ENCODE assay signal across 25 mouse cellular contexts in the genomic region with DNA sequence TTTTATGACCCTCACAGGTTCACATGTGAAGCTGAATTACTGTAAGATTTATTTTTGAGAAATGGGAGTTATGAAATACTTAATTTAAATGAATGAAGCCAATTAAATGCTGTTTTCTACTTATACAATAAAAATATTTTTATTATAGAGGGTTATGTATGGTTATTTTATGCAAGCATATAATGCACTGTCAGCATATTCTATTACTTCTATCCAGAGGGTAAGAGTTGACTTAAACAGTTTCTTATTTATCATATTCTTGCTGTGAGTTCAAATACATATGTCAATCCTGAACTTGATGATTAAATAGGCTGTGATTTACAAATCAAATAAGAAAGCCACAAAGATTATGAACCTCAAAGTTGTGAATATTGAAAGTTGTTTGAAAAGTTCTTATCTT.
"Had no signal": no experiment of that assay in that cellular context is flagged by ENCODE, and none has a peak within 500 bp of the region (broad histone marks: within the 10 kb centered on the region; RNA-seq: fewer than 3 reads in every experiment).

No protein-coding gene starts in this region.

- H3K27me3 ChIP-seq: embryonic facial prominence, embryonic 12.5 days; embryonic facial prominence, embryonic 13.5 days; embryonic facial prominence, embryonic 15.5 days; forebrain, embryonic 12.5 days; forebrain, embryonic 13.5 days; forebrain, embryonic 15.5 days had no signal

- H3K4me2 ChIP-seq: embryonic facial prominence, embryonic 12.5 days; embryonic facial prominence, embryonic 13.5 days; embryonic facial prominence, embryonic 15.5 days; forebrain, embryonic 12.5 days; forebrain, embryonic 13.5 days; forebrain, embryonic 15.5 days had no signal

- DNase-seq: cerebellum, adult 9-10 months; cerebellum, adult 9-11 months; cerebellum, postnatal 10 days; cerebellum, postnatal 14 days; cerebellum, postnatal 25 days; cerebellum, postnatal 36 days; embryo, embryonic 11 days; forebrain, postnatal 0 days; gastrocnemius, adult 2 months; gastrocnemius, postnatal 10 days; gastrocnemius, postnatal 14 days; gastrocnemius, postnatal 25 days; gastrocnemius, postnatal 36 days; heart, adult 11 months; heart, adult 18-20 months; heart, adult 2 months had no signal

- H3K9me3 ChIP-seq: embryonic facial prominence, embryonic 10.5 days; embryonic facial prominence, embryonic 12.5 days; embryonic facial prominence, embryonic 13.5 days; embryonic facial prominence, embryonic 15.5 days; forebrain, embryonic 10.5 days; forebrain, embryonic 12.5 days; forebrain, embryonic 13.5 days; forebrain, embryonic 15.5 days had no signal

- H3K9ac ChIP-seq: embryonic facial prominence, embryonic 12.5 days; embryonic facial prominence, embryonic 13.5 days; embryonic facial prominence, embryonic 15.5 days; forebrain, embryonic 12.5 days; forebrain, embryonic 13.5 days; forebrain, embryonic 15.5 days; forebrain, postnatal 0 days had no signal

- H3K36me3 ChIP-seq: embryonic facial prominence, embryonic 10.5 days; embryonic facial prominence, embryonic 12.5 days; embryonic facial prominence, embryonic 13.5 days; embryonic facial prominence, embryonic 15.5 days; forebrain, embryonic 10.5 days; forebrain, embryonic 12.5 days; forebrain, embryonic 15.5 days had no signal

- H3K4me3 ChIP-seq: embryonic facial prominence, embryonic 10.5 days; embryonic facial prominence, embryonic 12.5 days; embryonic facial prominence, embryonic 13.5 days; embryonic facial prominence, embryonic 15.5 days; erythroblast, embryonic 14.5 days; forebrain, embryonic 10.5 days; forebrain, embryonic 12.5 days; forebrain, embryonic 13.5 days; forebrain, embryonic 15.5 days; gastrocnemius, adult 2 months; heart, adult 2 months had no signal

- H3K4me1 ChIP-seq: embryonic facial prominence, embryonic 10.5 days; embryonic facial prominence, embryonic 12.5 days; embryonic facial prominence, embryonic 13.5 days; embryonic facial prominence, embryonic 15.5 days; forebrain, embryonic 10.5 days; forebrain, embryonic 12.5 days; forebrain, embryonic 13.5 days had no signal

- H3K27ac ChIP-seq: embryonic facial prominence, embryonic 10.5 days; embryonic facial prominence, embryonic 12.5 days; embryonic facial prominence, embryonic 13.5 days; embryonic facial prominence, embryonic 15.5 days; forebrain, embryonic 10.5 days; forebrain, embryonic 12.5 days; forebrain, embryonic 13.5 days; forebrain, embryonic 15.5 days; gastrocnemius, adult 2 months; heart, adult 2 months had no signal
